In genomic region chr3:117990561-117990960, GRCm38 (mm10) we compare ENCODE assay signal across 24 mouse cellular contexts.
DNase-seq lines count a peak whose midpoint lies in the region; ATAC-seq lines count a peak whose summit lies in the region.
"Had no signal": no experiment of that assay in that cellular context is flagged by ENCODE, and none has a peak within 500 bp of the region (broad histone marks: within the 10 kb centered on the region; RNA-seq: fewer than 3 reads in every experiment).

No protein-coding gene starts in this region.

- H3K4me2 ChIP-seq in hindbrain, embryonic 14.5 days (replicated peaks) = no peak overlapping the region
- H3K4me2 ChIP-seq: embryonic facial prominence, embryonic 13.5 days; embryonic facial prominence, embryonic 15.5 days; forebrain, embryonic 12.5 days had no signal

- no peak overlapping the region for H3K27ac ChIP-seq in hindbrain, embryonic 14.5 days
- H3K27ac ChIP-seq: embryonic facial prominence, embryonic 13.5 days; embryonic facial prominence, embryonic 15.5 days; forebrain, embryonic 10.5 days; forebrain, embryonic 12.5 days had no signal

- WGBS in hindbrain, embryonic 14.5 days = 90% methylated on average over 2 of the region's 2 CpGs

- peak; percentile 3 to 22 for DNase-seq in left cerebral cortex, adult 18-20 months (ENCODE audit: low spot score in 2 of 2)
- DNase-seq in left cerebral cortex, postnatal 4 days = no peak
- peak; percentile 12 to 39 for DNase-seq in right cerebral cortex, adult 2 months (ENCODE audit: low spot score in 2 of 2)
- no peak for DNase-seq in right cerebral cortex, postnatal 10 days (ENCODE audit: low spot score in 2 of 2)
- peak; percentile 60 for DNase-seq in brain, adult 2 months (ENCODE audit: low read depth, low spot score)
- peak; percentile 36 for DNase-seq in telencephalon, adult 2 months (ENCODE audit: low read depth, low spot score)
- DNase-seq in hindbrain, embryonic 14.5 days (ENCODE audit: low spot score) = no peak
- DNase-seq: adrenal gland, adult 8-10 months; adrenal gland, postnatal 14 days; adrenal gland, postnatal 36 days; cerebellum, adult 11 months; cerebellum, adult 18-20 months; cerebellum, adult 8-10 months; cerebellum, adult 9-11 months; cerebellum, postnatal 14 days; cerebellum, postnatal 36 days; embryo, embryonic 11 days had no signal

- H3K9me3 ChIP-seq in hindbrain, embryonic 14.5 days (ENCODE audit: control insufficient read depth, low read length) = no peaks in the 10 kb centered on the region
- H3K9me3 ChIP-seq: embryonic facial prominence, embryonic 13.5 days; embryonic facial prominence, embryonic 15.5 days; forebrain, embryonic 10.5 days; forebrain, embryonic 12.5 days had no signal

- H3K9ac ChIP-seq in hindbrain, embryonic 14.5 days = no peak overlapping the region
- H3K9ac ChIP-seq: embryonic facial prominence, embryonic 13.5 days; embryonic facial prominence, embryonic 15.5 days; forebrain, embryonic 12.5 days had no signal

- no peaks in the 10 kb centered on the region for H3K4me1 ChIP-seq in hindbrain, embryonic 14.5 days (replicated peaks; ENCODE audit: control insufficient read depth, insufficient read depth, low read length)
- H3K4me1 ChIP-seq: embryonic facial prominence, embryonic 13.5 days; embryonic facial prominence, embryonic 15.5 days; forebrain, embryonic 10.5 days; forebrain, embryonic 12.5 days had no signal

- ATAC-seq in hindbrain, embryonic 14.5 days (ENCODE audit: low FRiP score) = no peak
- ATAC-seq: forebrain, embryonic 14.5 days; forebrain, embryonic 16.5 days had no signal

- H3K27me3 ChIP-seq in hindbrain, embryonic 14.5 days (ENCODE audit: control insufficient read depth, insufficient read depth, low read length) = no peaks in the 10 kb centered on the region
- H3K27me3 ChIP-seq: embryonic facial prominence, embryonic 13.5 days; embryonic facial prominence, embryonic 15.5 days; forebrain, embryonic 12.5 days had no signal

- intact Hi-C loops in left cerebral cortex, postnatal 4 days (cut with DNase I) = no loop called here

- H3K36me3 ChIP-seq in hindbrain, embryonic 14.5 days (replicated peaks; ENCODE audit: control insufficient read depth, insufficient read depth) = no peaks in the 10 kb centered on the region
- H3K36me3 ChIP-seq: embryonic facial prominence, embryonic 13.5 days; embryonic facial prominence, embryonic 15.5 days; forebrain, embryonic 10.5 days; forebrain, embryonic 12.5 days had no signal

- H3K4me3 ChIP-seq in hindbrain, embryonic 14.5 days (replicated peaks; ENCODE audit: low read length) = no peak overlapping the region
- H3K4me3 ChIP-seq: embryonic facial prominence, embryonic 13.5 days; embryonic facial prominence, embryonic 15.5 days; erythroblast, embryonic 14.5 days; forebrain, embryonic 10.5 days; forebrain, embryonic 12.5 days had no signal

Comparison
In these comparisons a context has a peak if more than half of its experiments do, and no peak if none do; other contexts are left out.
1. DNase-seq: peak in left cerebral cortex, adult 18-20 months (2 of 2), right cerebral cortex, adult 2 months (2 of 2), brain, adult 2 months (single experiment) and telencephalon, adult 2 months (single experiment); none in left cerebral cortex, postnatal 4 days (single experiment), right cerebral cortex, postnatal 10 days (0 of 2) and hindbrain, embryonic 14.5 days (single experiment).